Mouse (Mus musculus) lung, embryonic 15.5 days (tissue): Measurements from ENCODE around the gene Bank1. TPM values are rescaled to one million over a fixed set of nuclear protein-coding genes. Genes with fewer than 3 reads are reported as not detected.

Experiments
- ATAC-seq: fragments of 200-750 bp; cut with Nextera tagmentation; 2 replicates; pipeline ENCODE4 v1.8.0; 2017; ENCODE audit warnings: moderate number of reproducible peaks, borderline replicate concordance; ENCODE audit not compliant: low FRiP score, low TSS enrichment; ENCODE audit errors: extremely low read depth
- H3K27ac ChIP-seq: fragments of 300-500 bp; sonication (generic); 2 replicates; pipeline ENCODE4 v1.5.1; 2015; ENCODE audit warnings: moderate library complexity, mild to moderate bottlenecking, inconsistent platforms
- H3K27me3 ChIP-seq: fragments of 300-500 bp; sonication (generic); 2 replicates; pipeline ENCODE4 v1.6.1; 2015; ENCODE audit warnings: inconsistent platforms
- H3K36me3 ChIP-seq: fragments of 300-500 bp; sonication (generic); 2 replicates; pipeline ENCODE4 v1.6.1; 2015; ENCODE audit warnings: inconsistent platforms
- H3K4me1 ChIP-seq: fragments of 300-500 bp; sonication (generic); 2 replicates; pipeline ENCODE4 v1.6.1; 2015; ENCODE audit warnings: inconsistent platforms
- H3K4me2 ChIP-seq: fragments of 300-500 bp; sonication (generic); 2 replicates; pipeline ENCODE4 v1.6.1; 2015; ENCODE audit warnings: inconsistent platforms, mild to moderate bottlenecking, moderate library complexity
- H3K4me3 ChIP-seq: fragments of 300-500 bp; sonication (generic); 2 replicates; pipeline ENCODE4 v1.5.1; 2015; ENCODE audit warnings: mild to moderate bottlenecking, inconsistent platforms
- H3K9ac ChIP-seq: fragments of 300-500 bp; sonication (generic); 2 replicates; pipeline ENCODE4 v1.6.1; 2015; ENCODE audit warnings: inconsistent platforms
- H3K9me3 ChIP-seq: fragments of 300-500 bp; sonication (generic); 2 replicates; pipeline ENCODE4 v1.6.1; 2016; ENCODE audit warnings: inconsistent platforms
- WGBS: fragments of 180-500 bp; shearing (Covaris S2); methylation state at CpG from one replicate; pipeline ENCODE4 v1.1.7; 2015; 5-methylcytosine and 5-hydroxymethylcytosine counted together
- polyA plus RNA-seq: library from polyadenylated mRNA; unstranded; fragments of >200 nt; fragmentation: Nextera tagmentation; extraction: Ambion mirVana; gene quantifications from 2 replicates; pipeline ENCODE4 v1.2.1, GENCODE M21; 2015

Bank1 gene
- polyA plus RNA-seq, 1 experiment from 2014 or later, result 0.34 TPM

DNA sequence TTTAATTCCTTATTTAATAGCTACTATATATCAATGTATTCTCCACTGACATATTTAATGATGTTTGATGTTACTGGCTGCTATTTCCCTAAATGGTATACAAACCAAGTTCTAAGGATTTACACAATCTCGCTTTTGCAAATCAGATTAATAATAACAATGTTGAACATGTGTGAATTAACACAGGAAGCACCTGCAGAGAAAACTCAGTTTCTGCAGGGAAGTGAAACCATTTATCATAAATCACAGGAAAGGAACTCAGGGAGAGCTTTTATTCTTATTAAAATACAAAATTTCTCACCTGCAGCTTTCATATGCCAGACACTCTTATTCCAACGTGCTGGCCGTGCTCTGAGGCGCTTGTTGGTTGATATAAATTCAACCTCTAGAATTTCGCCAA lies 78.5 kb downstream of the Bank1 start:
- no peaks in the 10 kb centered on the region for H3K9me3 ChIP-seq
- no peak overlapping the region for H3K27ac ChIP-seq
- WGBS, result 64% methylated on average over 5 of the region's 5 CpGs
- ATAC-seq, result no peak
- no peaks in the 10 kb centered on the region for H3K27me3 ChIP-seq
- no peak overlapping the region for H3K4me3 ChIP-seq
- no peaks in the 10 kb centered on the region for H3K36me3 ChIP-seq
- H3K4me1 ChIP-seq, result no peaks in the 10 kb centered on the region
- H3K4me2 ChIP-seq, result no peak overlapping the region
- H3K9ac ChIP-seq, result no peak overlapping the region

DNA sequence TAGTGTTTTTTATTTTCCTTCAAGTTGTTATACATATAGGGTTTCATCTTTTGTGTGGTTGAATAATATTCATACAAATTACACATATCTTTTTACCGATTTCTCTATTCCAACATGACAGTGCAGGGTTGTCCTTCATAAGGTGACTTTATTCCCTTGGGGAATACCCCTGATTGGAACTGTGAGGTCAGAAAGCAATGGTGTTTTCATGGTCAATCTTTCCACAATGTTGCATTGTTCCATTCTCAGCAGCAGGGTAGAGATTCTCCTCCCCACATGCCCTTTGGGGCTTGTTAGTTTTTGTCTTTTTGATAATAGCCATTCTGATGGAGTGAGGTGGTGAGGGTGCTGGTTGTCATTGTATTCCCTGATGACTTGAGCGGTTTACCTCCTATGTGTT lies 80.9 kb downstream of the Bank1 start:
- Histone ChIP-seq H3K9ac (no peak overlapping the region), H3K9me3 (no peaks in the 10 kb centered on the region), H3K4me3 (no peak overlapping the region), H3K36me3 (no peaks in the 10 kb centered on the region), H3K4me1 (no peaks in the 10 kb centered on the region), H3K27me3 (no peaks in the 10 kb centered on the region), H3K4me2 (no peak overlapping the region), H3K27ac (no peak overlapping the region)
- 79% methylated on average over 2 of the region's 2 CpGs for WGBS
- no peak for ATAC-seq

DNA sequence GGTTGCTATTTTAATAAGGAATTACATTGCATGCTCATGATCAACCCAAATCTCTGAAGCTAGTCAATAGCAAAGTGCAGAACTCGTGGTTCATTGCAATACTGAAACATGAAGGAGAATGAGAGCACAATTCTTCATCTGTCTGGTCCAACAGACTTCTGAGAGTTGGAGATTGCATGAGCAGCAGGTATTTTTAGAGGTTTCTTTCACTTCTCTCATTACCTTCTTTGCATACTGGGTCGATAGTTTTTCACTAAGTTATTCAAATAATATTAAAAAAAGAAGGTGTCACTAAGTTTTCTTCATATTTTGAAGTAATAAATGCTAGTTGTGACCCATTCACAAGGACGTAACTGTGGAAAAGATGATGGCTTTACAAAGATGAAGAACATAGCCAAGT lies 87.1 kb downstream of the Bank1 start:
- Histone ChIP-seq H3K9ac (no peak overlapping the region), H3K4me3 (no peak overlapping the region), H3K9me3 (no peaks in the 10 kb centered on the region), H3K4me1 (no peaks in the 10 kb centered on the region), H3K27me3 (no peaks in the 10 kb centered on the region), H3K4me2 (no peak overlapping the region), H3K36me3 (no peaks in the 10 kb centered on the region), H3K27ac (no peak overlapping the region)
- WGBS, result 76% methylated on average over 3 of the region's 3 CpGs
- no peak for ATAC-seq

DNA sequence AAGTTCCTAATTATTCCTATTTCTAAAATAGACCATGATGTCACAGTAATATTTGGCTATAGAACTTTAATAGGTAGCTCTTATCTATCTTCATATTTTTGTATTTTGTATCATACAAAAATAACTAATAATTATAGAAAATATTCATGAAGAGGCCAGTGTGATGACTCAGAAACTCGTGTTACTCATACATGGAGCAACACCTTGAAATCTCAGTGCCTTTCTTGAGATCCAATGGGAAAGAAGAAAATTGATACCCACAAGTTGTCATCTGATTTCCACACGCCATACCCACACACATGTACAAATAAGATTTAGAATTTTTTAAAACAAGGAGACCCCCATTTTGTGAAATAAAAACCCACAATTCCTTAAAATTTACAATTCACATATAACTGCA lies 92.4 kb downstream of the Bank1 start:
- 62% methylated on average over 2 of the region's 2 CpGs for WGBS
- Histone ChIP-seq H3K9me3 (no peaks in the 10 kb centered on the region), H3K27ac (no peak overlapping the region), H3K9ac (no peak overlapping the region), H3K36me3 (no peaks in the 10 kb centered on the region), H3K4me3 (no peak overlapping the region), H3K4me2 (no peak overlapping the region), H3K4me1 (no peaks in the 10 kb centered on the region), H3K27me3 (no peaks in the 10 kb centered on the region)
- ATAC-seq, result no peak

DNA sequence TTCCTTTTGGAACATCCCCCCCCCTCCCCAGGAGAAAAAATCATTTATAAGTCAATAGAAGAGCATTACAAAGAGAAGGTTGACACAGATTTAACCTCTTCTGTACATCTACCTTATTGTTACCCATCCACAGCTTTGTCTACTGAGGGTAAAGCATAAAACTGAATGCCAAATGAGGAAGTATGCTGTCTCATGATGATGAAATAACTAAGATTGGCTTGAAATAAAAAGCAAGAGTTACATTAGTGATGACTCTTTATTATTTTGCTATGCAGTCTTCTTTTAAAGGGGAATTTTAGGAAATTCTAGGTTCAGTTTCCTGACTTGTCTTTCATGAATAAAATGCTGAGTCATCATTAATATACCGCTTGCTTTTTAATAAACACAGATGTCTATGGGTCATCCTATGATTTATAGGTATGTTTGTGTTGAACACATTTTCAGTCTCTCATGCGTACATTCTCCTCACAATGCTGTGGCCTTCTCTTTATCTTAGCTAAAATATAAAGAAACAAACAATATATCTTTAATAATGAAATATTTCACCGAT lies 95.2 kb downstream of the Bank1 start:
- Histone ChIP-seq H3K4me1 (no peaks in the 10 kb centered on the region), H3K4me2 (no peak overlapping the region), H3K27me3 (no peaks in the 10 kb centered on the region), H3K9ac (no peak overlapping the region), H3K36me3 (no peaks in the 10 kb centered on the region), H3K27ac (no peak overlapping the region), H3K9me3 (no peaks in the 10 kb centered on the region), H3K4me3 (no peak overlapping the region)
- WGBS, result 86% methylated on average over 3 of the region's 3 CpGs
- ATAC-seq, result no peak

DNA sequence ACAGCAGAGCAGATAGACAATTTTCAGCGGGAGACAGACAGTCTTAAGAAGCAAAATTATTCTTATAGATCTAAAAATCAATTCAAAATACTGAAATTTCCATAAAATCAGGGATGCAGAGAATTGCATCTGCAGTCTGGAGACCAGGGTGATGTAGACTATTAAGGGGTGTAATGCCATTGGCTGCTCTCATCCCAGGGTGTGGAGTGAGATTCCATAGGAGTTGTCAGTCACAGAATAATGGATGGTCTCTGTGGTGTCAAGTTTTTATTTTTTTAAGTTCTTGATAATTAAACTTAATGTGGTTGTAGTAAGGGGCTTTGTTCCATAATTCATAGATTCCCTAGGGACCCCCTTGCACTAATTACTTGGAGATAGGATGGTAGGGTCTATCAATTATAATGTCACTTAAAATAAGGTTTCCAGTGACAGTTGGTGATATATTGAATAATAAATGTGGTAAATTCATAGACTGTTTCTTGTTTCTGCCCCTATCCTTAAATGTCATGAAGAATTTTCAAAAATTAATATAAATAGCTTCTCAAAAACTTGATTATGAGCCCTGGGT lies 136.1 kb downstream of the Bank1 start:
- H3K4me1 ChIP-seq, result no peaks in the 10 kb centered on the region
- H3K36me3 ChIP-seq, result no peaks in the 10 kb centered on the region
- H3K27ac ChIP-seq, result no peak overlapping the region
- no peaks in the 10 kb centered on the region for H3K9me3 ChIP-seq
- H3K4me2 ChIP-seq, result no peak overlapping the region
- H3K4me3 ChIP-seq, result no peak overlapping the region
- 72% methylated on average over 1 of the region's 1 CpGs for WGBS
- H3K27me3 ChIP-seq, result no peaks in the 10 kb centered on the region
- ATAC-seq, result no peak
- no peak overlapping the region for H3K9ac ChIP-seq

DNA sequence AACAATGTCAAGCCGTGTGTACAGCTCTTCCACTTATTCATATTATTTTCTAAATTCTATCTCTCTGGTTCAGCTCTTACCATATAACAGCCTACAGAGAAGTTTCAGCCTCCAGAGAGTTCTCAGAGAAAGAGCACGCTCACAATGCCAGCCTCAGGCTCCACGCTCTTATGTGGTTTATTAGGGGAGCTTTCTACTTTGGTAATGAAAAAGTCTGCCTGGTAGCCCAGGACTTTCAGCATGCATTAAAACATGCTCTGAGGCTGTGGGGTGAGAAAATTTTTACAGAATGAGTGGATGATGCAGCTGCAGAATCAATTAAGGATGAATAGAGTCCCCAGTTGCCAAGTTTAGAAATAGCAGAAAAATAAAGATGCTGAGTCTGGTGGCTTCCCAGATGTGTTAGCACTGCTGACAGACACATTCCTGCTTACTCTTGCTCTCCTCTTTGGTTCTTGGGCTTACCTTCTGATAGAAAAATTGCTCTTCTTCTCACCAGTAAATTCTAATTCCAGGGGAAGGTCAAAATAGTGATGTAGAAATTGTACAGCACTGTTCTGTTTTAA lies 139.2 kb downstream of the Bank1 start:
- WGBS, result 85% methylated on average over 3 of the region's 3 CpGs
- H3K9ac ChIP-seq, result no peak overlapping the region
- H3K27ac ChIP-seq, result no peak overlapping the region
- no peak for ATAC-seq
- no peaks in the 10 kb centered on the region for H3K36me3 ChIP-seq
- H3K27me3 ChIP-seq, result no peaks in the 10 kb centered on the region
- H3K4me3 ChIP-seq, result no peak overlapping the region
- no peak overlapping the region for H3K4me2 ChIP-seq
- H3K9me3 ChIP-seq, result no peaks in the 10 kb centered on the region
- H3K4me1 ChIP-seq, result no peaks in the 10 kb centered on the region

DNA sequence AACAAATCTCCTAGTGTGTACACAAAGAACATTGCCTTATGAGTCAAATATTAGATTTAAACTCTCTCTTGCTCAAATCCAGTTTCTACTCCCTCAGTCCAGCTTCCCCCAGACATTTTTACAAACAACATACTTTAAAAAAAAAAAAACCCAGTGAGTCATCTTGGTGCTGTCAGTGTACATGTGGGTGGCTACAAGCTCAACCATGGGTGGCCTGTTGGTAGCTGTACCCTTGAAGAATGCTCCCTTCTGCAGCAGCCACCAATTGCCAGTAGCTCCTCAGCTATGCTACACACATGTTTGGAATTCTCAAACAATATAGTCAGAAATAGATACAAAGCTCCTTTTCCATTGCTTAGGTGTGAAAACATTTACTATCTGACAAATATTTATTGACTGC lies 154.2 kb downstream of the Bank1 start:
- Histone ChIP-seq H3K4me2 (no peak overlapping the region), H3K36me3 (no peaks in the 10 kb centered on the region), H3K27me3 (no peaks in the 10 kb centered on the region), H3K4me3 (no peak overlapping the region), H3K9ac (no peak overlapping the region), H3K9me3 (no peaks in the 10 kb centered on the region), H3K4me1 (no peaks in the 10 kb centered on the region), H3K27ac (no peak overlapping the region)
- no peak for ATAC-seq

DNA sequence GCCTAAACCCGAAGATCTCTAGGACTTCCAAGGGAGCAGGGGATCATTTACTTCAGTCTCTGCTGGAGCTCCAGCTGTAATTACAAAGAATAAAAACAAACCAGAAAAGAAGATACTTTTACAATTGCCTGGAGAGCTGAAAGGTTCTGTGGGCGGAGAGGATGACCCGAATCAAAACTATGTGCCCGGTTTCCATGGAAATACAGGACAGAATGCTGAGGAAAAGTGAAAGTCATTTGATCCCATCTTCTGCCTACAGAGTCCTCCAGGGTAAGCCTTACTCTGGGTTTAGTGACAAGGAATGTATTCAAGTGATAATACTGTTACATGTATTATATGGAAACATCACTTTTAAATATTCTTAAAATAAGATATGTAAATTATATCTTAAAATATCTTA lies 157.8 kb downstream of the Bank1 start:
- Histone ChIP-seq H3K27me3 (no peaks in the 10 kb centered on the region), H3K36me3 (no peaks in the 10 kb centered on the region), H3K4me2 (no peak overlapping the region), H3K9ac (no peak overlapping the region), H3K9me3 (no peaks in the 10 kb centered on the region), H3K4me3 (no peak overlapping the region), H3K27ac (no peak overlapping the region), H3K4me1 (no peaks in the 10 kb centered on the region)
- WGBS, result 61% methylated on average over 4 of the region's 4 CpGs
- ATAC-seq, result no peak

DNA sequence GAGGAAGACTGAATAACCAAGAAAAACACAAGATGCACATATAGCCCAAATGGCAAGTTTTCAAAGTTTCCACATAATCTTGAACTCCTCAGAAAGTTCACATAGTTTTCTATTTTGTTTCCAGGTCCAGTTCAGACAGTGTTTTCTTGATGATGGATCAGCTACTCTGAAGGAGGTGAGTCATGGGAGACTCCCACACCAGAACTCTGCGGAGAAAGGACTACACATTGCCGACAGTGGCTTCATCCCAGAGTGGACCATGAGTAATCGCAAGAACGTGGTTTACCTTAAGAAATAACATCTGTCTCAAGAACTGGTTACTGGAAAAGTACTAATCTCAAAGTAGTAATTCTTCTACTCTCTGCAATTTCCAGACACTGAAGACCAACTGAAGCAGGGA lies 159.2 kb downstream of the Bank1 start:
- Histone ChIP-seq H3K4me1 (no peaks in the 10 kb centered on the region), H3K9me3 (no peaks in the 10 kb centered on the region), H3K27me3 (no peaks in the 10 kb centered on the region), H3K36me3 (no peaks in the 10 kb centered on the region), H3K27ac (no peak overlapping the region), H3K4me2 (no peak overlapping the region), H3K9ac (no peak overlapping the region), H3K4me3 (no peak overlapping the region)
- ATAC-seq, result no peak
- WGBS, result 75% methylated on average over 4 of the region's 4 CpGs

DNA sequence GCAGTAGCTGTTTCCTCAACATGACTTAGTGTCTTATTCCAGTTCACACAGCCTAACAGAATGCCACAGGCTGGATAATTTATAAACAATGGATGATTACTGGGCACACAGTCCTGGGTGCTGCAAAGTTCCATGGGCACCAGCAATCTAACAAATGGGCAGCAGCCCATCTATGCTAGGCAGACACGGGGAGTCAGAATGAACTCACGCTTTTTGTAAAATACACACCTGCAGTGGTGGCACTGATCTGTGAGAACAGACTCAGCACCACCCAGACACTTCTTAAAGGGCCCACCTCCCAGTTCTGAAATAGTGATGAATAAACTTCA lies 159.9 kb downstream of the Bank1 start:
- H3K27ac ChIP-seq, result no peak overlapping the region
- H3K9ac ChIP-seq, result no peak overlapping the region
- H3K27me3 ChIP-seq, result no peaks in the 10 kb centered on the region
- 77% methylated on average over 2 of the region's 2 CpGs for WGBS
- no peak for ATAC-seq
- no peaks in the 10 kb centered on the region for H3K36me3 ChIP-seq
- H3K9me3 ChIP-seq, result no peaks in the 10 kb centered on the region
- no peaks in the 10 kb centered on the region for H3K4me1 ChIP-seq
- H3K4me3 ChIP-seq, result no peak overlapping the region
- H3K4me2 ChIP-seq, result no peak overlapping the region

DNA sequence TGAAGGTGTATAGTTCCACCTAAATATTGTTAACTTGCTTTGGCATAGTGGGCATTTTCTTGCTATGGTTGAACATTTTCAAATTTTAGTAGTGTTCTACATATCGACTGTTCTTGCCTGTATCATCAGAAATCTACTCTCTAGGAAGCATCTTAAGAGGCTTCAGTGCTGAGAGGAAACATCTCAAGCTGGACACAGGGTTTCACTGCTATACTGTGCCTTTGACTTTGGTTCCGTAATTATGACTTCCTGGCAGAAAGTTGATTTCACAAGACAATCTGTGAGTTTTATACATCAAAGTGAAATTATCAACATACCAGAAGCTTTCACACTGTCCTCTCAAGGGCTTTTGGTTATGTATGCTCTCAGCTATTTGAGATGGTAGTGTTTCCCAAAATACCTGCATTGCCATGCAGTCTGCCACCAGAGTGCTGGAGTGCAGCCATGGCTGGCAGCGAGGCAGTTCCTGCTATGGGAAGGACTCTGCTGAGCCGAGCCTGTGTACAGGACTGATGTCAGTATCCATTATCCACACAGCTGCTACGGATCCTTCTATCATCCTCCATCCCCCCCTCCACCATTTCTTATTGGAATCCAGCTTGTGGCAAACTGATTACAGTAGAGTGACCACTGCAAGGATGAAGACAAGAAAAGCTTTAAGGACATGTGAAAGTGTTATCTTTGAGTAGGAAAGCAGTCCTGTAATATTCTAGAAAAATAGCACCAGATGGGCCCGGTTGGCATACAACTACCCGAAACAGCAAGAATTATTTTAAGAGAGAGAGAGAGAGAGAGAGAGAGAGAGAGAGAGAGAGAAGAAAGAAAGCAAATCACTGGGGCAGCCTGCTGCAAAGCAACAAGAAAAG lies 160.5 kb downstream of the Bank1 start:
- Histone ChIP-seq H3K4me2 (no peak overlapping the region), H3K4me1 (no peaks in the 10 kb centered on the region), H3K9me3 (no peaks in the 10 kb centered on the region), H3K36me3 (no peaks in the 10 kb centered on the region), H3K27me3 (no peaks in the 10 kb centered on the region), H3K27ac (no peak overlapping the region), H3K9ac (no peak overlapping the region), H3K4me3 (no peak overlapping the region)
- 65% methylated on average over 7 of the region's 7 CpGs for WGBS
- ATAC-seq, result no peak
